Mouse (Mus musculus) lung, postnatal 0 days (tissue): Measurements from ENCODE around the gene Tmem117. TPM values are rescaled to one million over a fixed set of nuclear protein-coding genes. Genes with fewer than 3 reads are reported as not detected.

ENCODE experiments used
- ATAC-seq: fragments of 200-750 bp; cut with Nextera tagmentation; 2 replicates; pipeline ENCODE4 v1.8.0; 2017; ENCODE audit warnings: moderate library complexity
- DNase-seq: peaks from one replicate; pipeline ENCODE4 v3.0.0-alpha.2; 2016; ENCODE audit warnings: low spot score
- H3K27ac ChIP-seq: fragments of 300-500 bp; sonication (generic); 2 replicates; pipeline ENCODE4 v1.5.1; 2014; ENCODE audit warnings: antibody characterized with exemption, mild to moderate bottlenecking, low read length, mixed read lengths
- H3K27me3 ChIP-seq: fragments of 300-500 bp; sonication (generic); replicated peaks from 2 replicates; pipeline ENCODE4 v1.6.1; 2014; ENCODE audit warnings: low read length, mixed read lengths; ENCODE audit not compliant: insufficient read depth
- H3K36me3 ChIP-seq: fragments of 300-500 bp; sonication (generic); 2 replicates; pipeline ENCODE4 v1.6.1; 2014; ENCODE audit warnings: low read length, mixed read lengths; ENCODE audit not compliant: insufficient read depth
- H3K4me1 ChIP-seq: fragments of 300-500 bp; sonication (generic); 2 replicates; pipeline ENCODE4 v1.6.1; 2014; ENCODE audit warnings: antibody characterized with exemption, low read depth, low read length, mixed read lengths; ENCODE audit not compliant: insufficient read depth
- H3K4me2 ChIP-seq: fragments of 300-500 bp; sonication (generic); replicated peaks from 2 replicates; pipeline ENCODE4 v1.6.1; 2014; ENCODE audit warnings: low read depth, mild to moderate bottlenecking, low read length, moderate library complexity, mixed read lengths
- H3K4me3 ChIP-seq: fragments of 300-500 bp; sonication (generic); 2 replicates; pipeline ENCODE4 v1.5.1; 2014; ENCODE audit warnings: low read depth, low read length
- H3K9ac ChIP-seq: fragments of 300-500 bp; sonication (generic); replicated peaks from 2 replicates; pipeline ENCODE4 v1.6.1; 2014; ENCODE audit warnings: low read depth, mild to moderate bottlenecking
- H3K9me3 ChIP-seq: fragments of 300-500 bp; sonication (generic); 2 replicates; pipeline ENCODE4 v1.6.1; 2016; ENCODE audit warnings: low read length, mixed read lengths
- CTCF ChIP-seq: IDR thresholded peaks from 2 replicates; pipeline ENCODE4 v1.5.1; 2016; ENCODE audit warnings: antibody characterized with exemption, mild to moderate bottlenecking
- EP300 ChIP-seq: IDR thresholded peaks from 2 replicates; pipeline ENCODE4 v1.6.1; 2016; ENCODE audit warnings: antibody characterized with exemption, mild to moderate bottlenecking, control low read depth
- WGBS: fragments of 180-500 bp; shearing (Covaris S2); extraction: QIAGEN DNeasy Blood & Tissue Kit; methylation state at CpG from one replicate; pipeline ENCODE4 v1.1.7; 2014; 5-methylcytosine and 5-hydroxymethylcytosine counted together
- polyA plus RNA-seq: library from polyadenylated mRNA; unstranded; fragments of >200 nt; fragmentation: Nextera tagmentation; extraction: Ambion mirVana; gene quantifications from 2 replicates; pipeline ENCODE4 v1.2.1, GENCODE M21; 2015

Gene Tmem117
- polyA plus RNA-seq, 1 experiment from 2014 or later, result 3.3 TPM

DNA sequence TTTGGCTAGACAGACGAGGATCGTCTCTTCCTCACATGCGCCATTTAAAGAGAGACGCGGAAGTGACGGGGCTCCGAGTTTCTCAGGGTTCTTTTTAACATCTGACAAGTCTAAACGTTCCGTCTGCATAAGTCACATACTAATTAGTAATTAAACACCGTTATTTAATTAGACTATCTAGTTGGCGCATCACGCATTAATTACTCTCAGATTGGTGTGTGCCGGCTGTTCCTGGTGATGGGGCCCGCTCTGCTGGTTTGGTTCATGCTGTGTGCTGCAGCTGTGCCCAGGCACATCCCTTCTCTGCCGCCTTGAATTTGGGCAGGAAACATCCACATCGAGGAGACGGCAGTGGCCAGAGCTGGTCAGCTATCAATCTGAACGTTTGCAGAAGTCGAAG, 142.7 kb downstream of the Tmem117 start:
- Histone ChIP-seq H3K4me2 (no peak overlapping the region), H3K4me3 (no peak overlapping the region), H3K27me3 (no peaks in the 10 kb centered on the region), H3K4me1 (no peaks in the 10 kb centered on the region), H3K9me3 (no peaks in the 10 kb centered on the region), H3K9ac (no peak overlapping the region), H3K36me3 (no peaks in the 10 kb centered on the region), H3K27ac (no peak overlapping the region)
- WGBS, result 88% methylated on average over 19 of the region's 19 CpGs
- no peak for ATAC-seq
- no peak for DNase-seq
- no peak for TF ChIP-seq CTCF
- no peak for TF ChIP-seq EP300

DNA sequence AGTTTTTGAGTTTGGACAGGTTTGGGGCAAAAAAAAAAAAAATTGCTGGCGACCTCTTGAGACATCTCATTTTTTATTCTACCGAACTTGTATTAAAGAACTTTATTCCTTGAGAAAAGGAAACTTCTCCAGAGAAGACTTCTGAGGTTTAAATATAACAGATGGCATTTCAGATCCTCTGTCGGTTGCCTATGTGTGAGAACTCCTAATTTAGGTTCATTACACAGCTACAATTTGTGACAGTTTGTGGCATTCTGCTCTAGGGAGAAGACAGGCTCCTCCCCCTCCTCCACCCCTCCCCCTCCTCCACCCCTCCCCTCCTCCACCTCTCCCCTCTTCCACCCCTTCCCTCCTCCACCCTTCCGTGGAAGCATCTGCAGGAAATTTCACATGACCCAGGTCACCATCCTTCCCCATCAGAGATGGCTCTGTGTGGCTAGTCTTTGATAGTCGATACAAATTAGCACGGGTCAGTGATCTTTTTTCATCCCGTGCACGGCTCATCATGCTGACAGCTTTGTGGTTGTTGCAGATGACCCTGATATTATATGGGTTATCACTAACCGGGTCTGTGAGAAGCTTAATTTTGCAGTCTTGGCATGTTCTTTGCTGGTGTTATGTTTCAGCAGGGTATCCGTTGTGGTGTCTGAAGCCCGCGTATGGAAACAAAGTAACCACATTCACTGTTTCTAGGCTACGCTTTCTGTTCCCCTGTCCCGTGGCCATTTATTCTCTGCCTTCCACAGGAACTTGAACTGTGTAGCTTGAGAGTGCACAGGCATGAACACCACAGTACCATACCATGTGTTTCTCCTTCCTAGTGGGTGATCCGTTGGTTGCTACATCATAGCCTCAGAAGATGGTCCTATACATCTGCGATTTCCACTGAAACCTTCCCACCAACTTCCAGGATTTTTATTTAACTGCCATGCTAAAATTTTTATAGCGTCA, 147.4 kb downstream of the Tmem117 start:
- no peak for ATAC-seq
- no peak overlapping the region for H3K4me2 ChIP-seq

DNA sequence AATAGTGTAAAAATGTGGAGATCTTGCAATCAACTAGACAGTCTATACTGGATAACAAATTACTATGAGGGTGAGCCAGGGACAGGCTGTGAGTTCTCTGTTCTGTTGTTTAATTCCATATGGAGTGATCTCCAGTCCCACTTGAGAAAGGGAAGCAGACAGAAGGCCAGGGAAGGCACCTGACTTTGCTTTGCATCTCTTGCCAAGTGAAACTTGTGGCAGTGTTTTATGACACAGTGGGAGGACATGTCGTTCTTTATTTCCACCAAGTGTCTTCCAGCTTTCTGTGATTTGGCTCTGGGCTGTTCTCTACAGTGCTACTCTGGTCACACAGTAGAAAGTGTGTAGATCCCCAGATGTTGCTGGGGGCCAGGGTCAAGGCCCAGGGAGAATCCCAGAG, 152.5 kb downstream of the Tmem117 start:
- WGBS, result 80% methylated on average over 1 of the region's 1 CpGs
- no peaks in the 10 kb centered on the region for H3K4me1 ChIP-seq
- no peak overlapping the region for H3K4me2 ChIP-seq
- no peak overlapping the region for H3K9ac ChIP-seq
- no peaks in the 10 kb centered on the region for H3K27me3 ChIP-seq
- H3K9me3 ChIP-seq, result no peaks in the 10 kb centered on the region
- no peaks in the 10 kb centered on the region for H3K36me3 ChIP-seq
- no peak overlapping the region for H3K27ac ChIP-seq
- DNase-seq (no peak), ATAC-seq (no peak)
- H3K4me3 ChIP-seq, result no peak overlapping the region
- TF ChIP-seq CTCF (no peak), EP300 (no peak)

More for the DNA sequence above, 147.4 kb downstream of the Tmem117 start:
- H3K27ac ChIP-seq, result no peak overlapping the region
- no peak overlapping the region for H3K9ac ChIP-seq
- H3K4me3 ChIP-seq, result no peak overlapping the region
- H3K27me3 ChIP-seq, result no peaks in the 10 kb centered on the region
- no peak for DNase-seq
- 56% methylated on average over 17 of the region's 17 CpGs for WGBS
- no peaks in the 10 kb centered on the region for H3K36me3 ChIP-seq
- TF ChIP-seq CTCF, result no peak
- no peak for TF ChIP-seq EP300
- no peaks in the 10 kb centered on the region for H3K4me1 ChIP-seq
- no peaks in the 10 kb centered on the region for H3K9me3 ChIP-seq

DNA sequence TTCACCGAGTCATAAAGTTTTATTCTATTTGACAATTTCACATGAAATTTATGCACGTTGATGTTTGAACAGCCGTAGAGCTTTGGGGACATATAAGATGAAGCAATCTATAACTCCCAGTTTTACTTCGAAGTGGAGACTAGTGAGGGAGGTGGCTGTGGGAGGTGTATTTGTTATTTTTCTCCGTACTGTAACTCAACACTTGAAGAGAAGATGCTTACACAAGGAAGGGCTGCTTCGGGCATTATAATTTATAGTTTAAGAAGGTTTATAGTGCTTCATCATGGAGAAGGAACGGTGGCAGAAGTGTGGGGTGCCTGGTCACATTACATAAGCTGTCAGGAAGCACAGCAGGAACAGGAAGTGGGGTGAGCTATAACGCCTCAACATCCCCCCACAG, 164.4 kb downstream of the Tmem117 start:
- H3K27me3 ChIP-seq, result no peaks in the 10 kb centered on the region
- no peak for DNase-seq
- H3K4me1 ChIP-seq, result no peaks in the 10 kb centered on the region
- no peak overlapping the region for H3K4me2 ChIP-seq
- 78% methylated on average over 8 of the region's 8 CpGs for WGBS
- H3K27ac ChIP-seq, result no peak overlapping the region
- no peaks in the 10 kb centered on the region for H3K36me3 ChIP-seq
- no peaks in the 10 kb centered on the region for H3K9me3 ChIP-seq
- no peak for ATAC-seq
- TF ChIP-seq EP300 (no peak), CTCF (no peak)
- no peak overlapping the region for H3K4me3 ChIP-seq
- no peak overlapping the region for H3K9ac ChIP-seq

DNA sequence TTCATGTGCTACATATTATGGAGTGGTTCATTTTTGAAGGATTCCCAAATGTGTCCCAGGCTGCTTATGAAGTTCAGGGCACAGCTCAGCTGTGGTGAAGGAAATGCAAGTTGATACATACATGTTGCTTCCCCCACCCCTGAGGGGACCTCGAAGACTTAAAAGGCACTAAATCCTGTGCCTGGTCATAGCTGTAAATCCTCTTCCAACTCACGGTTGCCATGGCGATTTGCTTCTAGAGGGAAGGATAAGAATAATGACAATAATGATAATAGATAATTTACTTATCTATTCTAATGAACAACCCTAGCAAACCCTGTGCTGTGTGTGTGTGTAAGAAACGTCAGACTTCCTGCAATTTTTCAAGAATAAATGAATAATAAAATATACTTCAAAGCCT, 166.5 kb downstream of the Tmem117 start:
- no peak overlapping the region for H3K4me3 ChIP-seq
- H3K9ac ChIP-seq, result no peak overlapping the region

DNA sequence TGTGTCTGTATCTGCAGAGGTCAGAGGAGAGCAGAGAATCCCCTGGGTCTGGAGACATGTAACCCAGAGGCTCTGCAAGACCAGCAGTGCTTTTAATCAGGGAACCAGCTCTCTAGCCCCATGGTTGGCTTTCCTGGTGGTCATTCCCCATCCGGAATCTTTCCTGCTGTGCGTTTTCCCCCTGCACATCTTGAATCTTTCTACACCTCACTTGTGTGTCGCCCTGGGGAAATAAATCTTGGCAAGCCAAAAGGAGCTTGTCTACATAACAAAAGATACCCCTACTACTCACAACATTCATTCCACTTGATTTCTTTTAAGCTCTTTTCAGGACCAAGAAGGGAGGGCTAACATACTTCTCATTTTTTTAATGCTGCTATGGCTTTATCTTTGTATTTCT, 169.2 kb downstream of the Tmem117 start:
- Histone ChIP-seq H3K36me3 (no peaks in the 10 kb centered on the region), H3K4me2 (no peak overlapping the region), H3K27ac (no peak overlapping the region), H3K9ac (no peak overlapping the region), H3K4me1 (no peaks in the 10 kb centered on the region), H3K27me3 (no peaks in the 10 kb centered on the region), H3K9me3 (no peaks in the 10 kb centered on the region), H3K4me3 (no peak overlapping the region)
- no peak for DNase-seq
- TF ChIP-seq EP300, result no peak
- TF ChIP-seq CTCF, result no peak
- WGBS, result 43% methylated on average over 3 of the region's 3 CpGs
- no peak for ATAC-seq

More for the DNA sequence above, 166.5 kb downstream of the Tmem117 start:
- DNase-seq (no peak), ATAC-seq (no peak)
- Histone ChIP-seq H3K4me1 (no peaks in the 10 kb centered on the region), H3K36me3 (no peaks in the 10 kb centered on the region), H3K9me3 (no peaks in the 10 kb centered on the region), H3K27ac (no peak overlapping the region), H3K4me2 (no peak overlapping the region), H3K27me3 (no peaks in the 10 kb centered on the region)
- TF ChIP-seq CTCF (no peak), EP300 (no peak)
- WGBS, result 63% methylated on average over 4 of the region's 4 CpGs
